Mouse (Mus musculus) heart, adult 11 months (tissue): Measurements from ENCODE around the gene Mog.
"Not testable (repeated sequence)": the region's sequence is repeated elsewhere in the genome, so short reads cannot be mapped to it uniquely, and the experiment has no call there.

Experiments used
- DNase-seq: peaks from one replicate; pipeline ENCODE4 v3.0.0; 2022

Gene Mog

DNA sequence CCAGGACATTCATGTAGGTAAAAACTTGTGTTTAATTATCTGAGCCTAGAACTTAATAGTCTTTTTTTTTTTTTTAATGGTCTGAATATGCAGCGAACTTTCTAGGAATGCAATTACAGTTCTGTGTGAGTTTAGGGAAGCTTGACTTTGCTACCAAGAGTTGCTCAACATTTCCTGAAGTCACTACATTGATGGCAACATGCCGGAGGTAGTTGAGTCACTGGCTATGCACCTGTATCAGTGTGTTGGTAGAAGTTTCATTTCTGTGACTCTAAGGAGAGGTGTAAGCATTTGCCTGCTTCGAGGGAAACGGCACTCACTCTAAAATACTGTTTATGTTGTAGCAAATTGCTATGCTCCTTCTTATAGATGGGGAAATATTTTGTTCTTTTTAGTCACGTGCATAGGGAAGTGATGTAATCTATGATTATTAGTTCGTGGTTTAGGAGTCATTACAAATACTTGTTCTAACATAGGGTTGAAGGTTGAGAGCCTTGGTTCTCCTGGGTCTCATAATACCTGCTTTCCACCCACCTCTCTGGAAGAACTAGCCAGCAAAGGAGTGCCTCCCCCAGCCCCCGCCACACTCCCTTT is 21.6 kb upstream of the Mog start:
- DNase-seq, result no peak

DNA sequence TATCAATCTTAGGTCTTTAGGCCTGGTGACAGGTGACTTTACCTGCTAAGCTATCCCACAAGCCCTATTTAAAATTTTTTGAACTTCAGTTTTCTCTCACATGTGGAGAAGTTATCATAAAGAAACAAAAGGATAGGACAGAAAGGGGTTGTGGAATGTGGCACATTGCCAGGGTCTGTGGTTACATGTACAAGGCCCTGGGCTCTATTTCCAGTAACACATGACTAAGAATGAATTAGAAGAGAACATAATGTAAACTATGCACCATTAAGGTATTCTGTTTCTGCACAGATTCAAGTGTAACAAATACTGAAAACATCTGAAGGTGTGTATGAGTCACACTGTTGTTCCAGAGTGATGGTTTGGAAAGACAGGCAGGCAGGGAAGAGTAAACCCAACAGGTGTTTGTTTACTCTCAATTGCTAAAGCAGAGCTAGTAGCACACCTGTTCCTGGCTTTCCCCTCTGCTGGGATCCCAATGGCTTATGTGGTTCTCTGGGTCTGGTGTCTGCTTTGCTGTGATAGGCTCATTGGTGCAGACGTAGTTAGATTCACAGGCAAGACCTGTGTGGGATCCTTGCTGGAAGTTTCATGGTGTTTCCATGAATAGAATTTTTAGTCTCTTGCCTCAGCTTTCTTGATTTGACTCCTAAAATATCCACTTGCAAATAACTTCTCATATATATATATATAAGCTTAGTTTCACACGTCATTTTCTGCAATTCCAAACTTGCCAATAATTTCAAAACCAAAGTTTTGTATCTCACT is 16.1 kb upstream of the Mog start:
- DNase-seq, result no peak

DNA sequence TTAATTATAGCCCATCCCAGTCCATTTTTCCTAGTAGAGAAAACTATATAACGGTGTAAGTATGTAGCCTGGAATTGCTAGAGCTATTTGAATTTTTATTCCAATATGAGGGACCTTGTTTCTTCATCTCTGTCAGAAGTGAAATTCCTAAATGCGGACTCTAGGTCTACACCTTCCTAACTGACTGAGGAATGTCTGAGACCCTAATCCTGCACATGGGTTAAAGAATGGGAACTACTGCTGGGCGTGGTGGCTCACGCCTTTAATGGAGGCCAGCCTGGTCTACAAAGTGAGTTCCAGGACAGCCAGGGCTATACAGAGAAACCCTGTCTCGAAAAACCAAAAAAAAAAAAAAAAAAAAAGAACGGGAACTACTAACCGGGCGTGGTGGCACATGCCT is 6.0 kb upstream of the Mog start:
- DNase-seq, result no peak

DNA sequence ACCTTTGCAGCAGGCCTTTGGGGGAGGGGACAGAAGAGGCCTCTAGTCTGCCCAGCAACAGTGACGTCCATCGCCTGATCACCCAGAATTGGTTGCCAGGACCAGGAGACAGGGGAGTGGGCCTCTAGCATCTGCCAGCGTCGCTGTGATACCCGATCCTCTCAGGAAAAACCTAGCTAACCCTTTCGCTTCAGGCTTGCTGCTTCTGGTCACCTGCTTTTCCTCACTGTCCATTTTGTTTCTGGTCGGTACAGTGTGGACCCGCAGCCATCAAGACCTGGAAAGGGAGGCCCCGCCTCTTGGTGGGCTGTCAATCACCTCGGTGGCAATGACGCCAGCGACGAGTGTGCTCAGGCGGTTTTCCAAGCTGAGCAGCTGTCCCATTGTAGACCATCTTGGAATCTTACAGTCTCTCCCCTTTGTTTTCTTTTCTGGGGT is 5.5 kb upstream of the Mog start:
- peak; percentile 99 for DNase-seq

DNA sequence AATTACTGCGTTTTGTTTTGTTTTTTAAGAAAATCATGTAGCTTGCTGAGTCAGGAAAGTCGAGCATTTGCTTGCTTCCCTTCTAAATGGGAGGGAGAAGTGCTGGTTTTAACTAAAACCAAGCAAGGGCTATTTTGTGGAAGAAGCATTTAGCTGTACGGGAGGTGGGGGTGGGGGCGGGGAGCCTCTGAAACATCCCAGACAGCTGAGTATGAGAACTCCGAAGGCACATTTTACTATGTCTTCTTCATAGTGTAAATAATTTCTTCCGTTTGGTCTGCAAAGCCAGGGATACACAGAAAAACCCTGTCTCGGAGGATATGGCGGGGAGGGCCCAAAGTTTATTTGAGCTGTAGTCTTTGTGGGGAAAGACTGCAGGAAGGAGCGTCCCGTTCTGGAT is 5.0 kb upstream of the Mog start:
- no peak for DNase-seq

DNA sequence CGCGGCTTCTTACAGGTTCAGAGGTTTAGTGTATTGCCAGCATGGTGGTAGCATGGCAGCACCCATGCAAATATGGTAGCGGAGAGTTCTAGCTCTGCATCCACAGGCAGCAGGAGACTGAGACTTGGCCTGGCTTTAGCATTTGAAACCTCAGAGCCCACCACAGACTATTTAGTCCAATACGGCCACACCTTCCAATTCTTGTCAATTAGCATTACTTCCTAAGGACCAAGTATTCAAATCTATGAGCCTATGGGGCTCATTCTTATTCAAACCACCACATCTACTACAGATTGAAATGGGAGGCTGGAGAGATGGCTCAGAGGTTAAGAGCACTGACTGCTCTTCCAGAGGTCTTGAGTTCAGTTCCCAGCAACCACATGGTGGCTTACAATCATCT is 4.3 kb upstream of the Mog start:
- DNase-seq, result no peak

DNA sequence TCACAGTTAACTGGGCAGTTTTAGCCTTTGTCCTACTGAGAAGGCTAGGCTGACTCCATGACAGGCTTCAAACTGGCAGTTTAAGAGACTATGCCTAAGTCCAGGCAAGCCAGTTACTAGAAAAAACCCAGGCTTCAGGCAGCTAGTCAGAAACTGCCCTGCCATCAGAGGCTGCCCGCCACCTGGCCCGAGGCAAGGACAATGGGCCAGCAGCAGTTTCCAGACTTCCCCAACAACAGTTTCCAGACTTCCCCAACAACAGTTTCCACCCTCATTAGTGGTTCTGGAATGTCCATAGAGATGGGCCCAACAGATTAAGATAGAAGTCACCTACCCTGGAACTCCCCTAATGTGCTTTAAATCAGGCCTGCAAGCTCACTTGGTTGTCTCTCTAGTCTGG is 3.2 kb upstream of the Mog start:
- no peak for DNase-seq

DNA sequence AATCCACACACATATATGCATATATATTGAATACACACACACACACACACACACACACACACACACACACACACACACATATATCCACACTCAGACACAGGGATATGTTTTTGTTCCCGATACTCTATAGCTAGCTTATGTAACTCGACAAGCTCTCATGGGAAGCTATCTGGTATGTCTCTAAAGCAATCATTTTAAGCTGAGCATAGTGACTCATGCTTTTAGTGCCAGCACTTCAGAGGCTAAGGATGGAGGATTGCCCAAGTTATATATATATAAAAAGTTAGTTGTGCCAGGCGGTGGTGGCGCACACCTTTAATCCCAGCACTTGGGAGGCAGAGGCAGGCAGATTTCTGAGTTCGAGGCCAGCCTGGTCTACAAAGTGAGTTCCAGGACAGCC is 4.0 kb downstream of the Mog start:
- not testable (repeated sequence) for DNase-seq

DNA sequence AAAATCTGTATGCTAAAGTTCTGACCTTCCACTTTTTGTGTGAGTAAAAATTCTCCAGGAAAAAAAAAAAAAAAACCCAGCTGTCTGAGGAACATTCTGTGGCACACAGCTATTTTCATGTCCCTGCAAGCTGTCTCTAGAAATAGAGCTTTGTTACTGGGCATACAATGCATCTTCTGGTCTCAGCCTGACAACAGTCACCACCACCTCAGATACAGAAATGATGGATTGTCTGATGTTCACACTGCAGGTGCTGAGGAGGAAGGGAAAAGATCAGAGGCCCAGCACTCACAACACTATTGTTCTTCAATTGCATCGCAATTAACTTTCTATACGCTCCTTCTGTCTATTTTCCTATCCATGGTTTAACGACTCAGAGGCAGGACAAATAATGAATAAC is 4.9 kb downstream of the Mog start:
- DNase-seq, result no peak

DNA sequence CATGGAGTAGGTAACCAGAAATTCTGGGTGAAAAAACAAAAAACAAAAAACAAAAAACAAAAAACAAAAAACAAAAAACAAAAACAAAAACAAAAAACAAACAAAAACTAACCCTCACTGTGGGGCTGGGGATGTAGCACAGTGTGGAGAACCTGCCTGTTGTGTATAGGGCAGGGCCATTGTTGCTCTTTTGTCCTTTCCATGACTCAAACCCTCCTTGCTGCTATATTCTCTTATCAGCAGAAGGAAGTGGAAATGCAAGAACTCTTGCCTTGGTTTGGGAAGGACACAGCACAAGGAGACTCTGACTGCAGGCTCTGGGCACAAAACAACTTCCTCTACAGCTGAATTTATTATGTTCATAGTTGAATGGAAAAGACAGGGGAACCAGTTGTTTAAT is 6.9 kb downstream of the Mog start:
- DNase-seq, result no peak

DNA sequence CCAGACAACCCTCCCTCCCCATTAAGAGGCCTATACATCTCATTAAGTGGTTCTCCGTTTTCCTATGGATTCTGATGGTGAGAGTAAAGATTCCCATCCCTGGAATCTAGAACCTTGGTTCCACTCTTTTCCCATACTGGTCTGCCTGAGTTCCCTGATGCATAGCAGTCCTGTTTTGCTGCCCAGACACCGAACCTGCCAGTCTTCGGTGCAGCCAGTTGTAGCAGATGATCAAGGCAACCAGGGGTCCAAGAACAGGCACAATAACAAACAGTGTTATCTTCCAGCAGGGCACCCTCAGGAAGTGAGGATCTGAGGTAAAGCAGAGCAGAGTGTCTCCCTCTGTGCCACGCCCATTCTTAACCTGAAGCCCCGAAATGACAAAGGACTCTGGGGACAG is 11.1 kb downstream of the Mog start:
- no peak for DNase-seq

DNA sequence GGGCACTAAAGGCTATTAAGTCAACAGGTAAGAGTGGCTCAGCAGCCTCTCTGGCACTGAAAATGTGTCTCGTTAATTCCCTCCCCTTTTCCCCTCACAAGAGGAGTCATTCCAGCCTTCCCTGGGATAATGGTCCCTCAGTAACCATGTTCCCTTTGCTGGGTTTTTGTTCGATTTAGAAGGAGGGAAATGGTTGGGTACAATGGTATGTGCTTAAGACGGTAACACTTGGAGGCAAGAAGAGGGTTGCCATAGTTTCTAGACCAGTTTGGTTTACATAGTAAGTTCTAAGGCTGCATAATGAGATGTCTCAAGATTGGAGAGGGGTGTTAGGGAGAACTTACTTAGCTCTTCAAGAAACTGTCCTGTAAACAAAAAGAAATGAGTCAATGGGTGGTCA is 11.5 kb downstream of the Mog start:
- no peak for DNase-seq

DNA sequence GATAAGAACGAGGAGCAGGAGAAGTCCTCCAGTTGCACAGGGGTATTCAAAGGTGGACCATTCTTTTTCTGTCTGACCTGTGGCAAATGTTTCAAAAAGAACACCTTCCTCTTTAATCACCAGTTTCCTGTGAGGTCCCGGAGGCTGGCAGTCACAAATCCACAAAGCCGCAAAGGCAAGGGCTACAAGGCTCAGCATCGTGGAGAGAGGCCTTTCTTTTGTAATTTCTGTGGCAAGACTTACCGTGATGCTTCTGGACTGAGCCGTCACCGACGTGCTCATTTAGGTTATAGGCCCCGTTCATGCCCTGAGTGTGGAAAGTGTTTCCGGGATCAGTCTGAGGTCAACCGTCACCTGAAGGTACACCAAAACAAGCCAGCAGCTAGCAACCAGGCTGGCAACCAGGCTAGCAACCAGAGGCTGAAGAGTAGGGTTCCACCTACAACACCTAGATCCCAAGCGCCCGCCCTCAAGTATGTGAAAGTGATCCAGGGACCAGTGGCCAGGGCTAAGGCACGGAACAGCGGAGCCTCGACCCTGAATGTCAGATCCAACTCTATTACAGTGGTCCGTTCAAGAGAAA is 13.6 kb downstream of the Mog start:
- DNase-seq, result no peak

DNA sequence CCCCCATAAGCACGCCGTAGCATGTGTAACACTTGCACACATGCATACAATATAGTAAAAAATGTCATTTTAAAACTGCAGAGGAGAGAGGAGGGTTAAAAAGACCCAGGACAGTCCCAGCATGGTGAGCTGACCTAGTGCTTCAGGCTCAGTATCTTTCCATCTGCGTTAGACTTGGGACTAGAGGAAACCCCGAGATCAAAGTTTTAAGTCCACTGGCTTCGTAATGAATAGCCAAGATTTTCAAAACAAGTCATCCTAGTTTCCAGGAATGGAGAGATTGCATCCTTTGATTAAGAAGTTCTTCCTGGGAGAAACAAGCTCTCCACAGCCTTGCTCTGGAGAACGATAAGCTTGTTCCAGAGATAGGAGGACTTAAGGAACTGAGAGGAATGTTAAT is 15.0 kb downstream of the Mog start:
- no peak for DNase-seq

DNA sequence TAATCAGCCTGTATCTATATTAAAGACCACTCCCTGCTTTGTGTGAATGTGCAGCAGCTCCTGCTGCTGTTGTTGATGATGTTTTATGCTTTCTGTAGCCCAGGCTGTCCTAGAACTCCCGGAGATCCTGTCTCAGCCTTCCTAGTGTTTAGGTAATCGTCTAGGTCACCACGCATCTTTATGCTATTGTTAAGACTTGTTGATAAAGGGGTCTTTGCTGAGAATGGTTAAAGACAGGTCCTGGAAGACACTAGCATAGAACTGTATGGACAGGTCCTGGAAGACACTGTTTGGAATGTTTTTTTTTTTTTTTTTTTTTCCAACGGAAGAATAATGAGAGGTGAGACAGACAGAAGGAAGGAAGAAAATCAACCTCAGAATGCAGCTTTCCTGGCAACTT is 19.8 kb downstream of the Mog start:
- DNase-seq, result no peak

DNA sequence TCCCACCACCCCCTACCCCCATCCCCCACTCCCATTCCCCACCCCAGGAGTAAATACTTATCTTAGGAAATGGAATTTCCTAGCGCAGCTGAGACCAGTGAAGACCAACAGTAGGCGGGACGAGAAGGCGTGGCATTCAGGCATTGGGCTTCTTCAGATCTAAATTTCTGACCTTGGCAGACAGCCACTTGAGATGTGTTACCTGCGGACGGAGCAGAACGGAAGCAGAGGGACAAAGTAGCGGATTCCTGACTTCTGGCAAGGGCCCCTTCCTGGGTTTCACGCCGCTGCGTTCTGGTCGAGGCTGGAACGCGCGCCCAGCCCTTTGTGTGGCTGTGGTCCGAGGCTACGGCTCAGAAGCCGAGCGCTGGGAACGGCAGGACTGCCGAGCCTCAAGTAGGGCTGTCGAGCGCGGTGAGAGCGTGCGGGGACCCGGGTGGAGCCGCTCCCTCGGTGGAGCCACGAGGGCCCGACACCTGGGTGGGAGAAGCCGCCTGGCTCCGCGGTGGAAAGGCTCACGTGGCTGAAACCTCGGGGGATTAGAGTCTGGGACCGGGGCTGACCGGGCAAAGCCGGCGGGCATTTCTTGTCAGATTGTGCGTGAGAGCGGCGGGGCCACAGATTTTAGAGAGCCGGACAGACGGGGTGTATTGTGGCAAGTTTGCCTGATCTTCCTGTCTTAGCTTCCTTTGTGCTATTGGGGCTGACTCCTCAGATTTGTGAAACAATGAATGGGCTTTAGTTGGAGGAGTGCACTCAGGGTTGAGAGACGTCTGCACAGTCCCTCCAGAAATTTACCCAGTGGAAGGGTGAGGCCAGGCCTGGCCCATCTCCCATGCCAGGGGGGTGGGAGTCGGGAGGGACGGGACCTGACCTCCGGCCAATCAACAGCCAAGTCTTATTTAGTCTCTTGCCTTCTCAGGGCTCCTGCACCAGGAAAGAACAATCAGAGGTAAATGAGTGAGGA is 20.6 kb downstream of the Mog start:
- DNase-seq, result peak; percentile 96

DNA sequence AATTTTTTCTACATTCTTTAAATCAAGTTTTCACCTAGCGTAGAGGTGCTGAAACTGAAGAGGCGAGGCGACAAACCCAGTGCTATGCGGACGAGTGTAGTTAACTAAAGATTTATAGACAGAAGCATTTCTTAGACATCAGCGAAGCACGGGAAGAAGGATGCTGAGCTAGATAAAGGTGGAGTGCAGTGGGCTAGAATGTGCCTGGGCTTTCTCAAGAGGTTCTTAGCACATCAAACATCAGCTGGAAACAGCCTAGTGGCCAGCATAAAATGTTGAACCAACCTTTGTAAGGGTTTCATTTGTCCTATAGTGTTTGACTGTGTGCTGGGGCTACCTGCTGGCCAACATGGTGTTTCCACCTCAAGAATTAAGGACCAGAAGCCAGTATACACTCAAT is 22.3 kb downstream of the Mog start, which contains the start of gene Zfp57:
Gene Zfp57 (plus strand): TSS at position 301 of the 400 bp plus-strand sequence.
- no peak for DNase-seq

DNA sequence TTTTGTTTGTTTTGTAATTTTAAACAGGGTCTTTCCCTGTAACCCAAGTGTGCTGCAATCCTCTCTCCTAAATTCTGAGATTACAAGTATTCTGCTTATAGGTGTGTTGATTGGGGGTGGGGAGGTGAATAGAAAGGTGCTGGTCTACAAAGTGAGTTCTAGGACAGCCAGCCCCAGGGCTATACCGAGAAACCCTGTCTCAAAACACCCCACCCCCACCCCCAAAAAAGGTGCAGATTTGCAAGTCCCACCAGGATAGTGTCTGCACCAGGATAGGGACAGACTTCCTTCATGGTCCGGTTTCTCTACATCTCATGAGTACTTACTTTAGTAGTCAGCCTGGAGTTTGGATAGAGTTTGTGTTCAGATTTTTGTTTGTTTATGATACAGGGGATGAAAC is 24.7 kb downstream of the Mog start:
- no peak for DNase-seq

DNA sequence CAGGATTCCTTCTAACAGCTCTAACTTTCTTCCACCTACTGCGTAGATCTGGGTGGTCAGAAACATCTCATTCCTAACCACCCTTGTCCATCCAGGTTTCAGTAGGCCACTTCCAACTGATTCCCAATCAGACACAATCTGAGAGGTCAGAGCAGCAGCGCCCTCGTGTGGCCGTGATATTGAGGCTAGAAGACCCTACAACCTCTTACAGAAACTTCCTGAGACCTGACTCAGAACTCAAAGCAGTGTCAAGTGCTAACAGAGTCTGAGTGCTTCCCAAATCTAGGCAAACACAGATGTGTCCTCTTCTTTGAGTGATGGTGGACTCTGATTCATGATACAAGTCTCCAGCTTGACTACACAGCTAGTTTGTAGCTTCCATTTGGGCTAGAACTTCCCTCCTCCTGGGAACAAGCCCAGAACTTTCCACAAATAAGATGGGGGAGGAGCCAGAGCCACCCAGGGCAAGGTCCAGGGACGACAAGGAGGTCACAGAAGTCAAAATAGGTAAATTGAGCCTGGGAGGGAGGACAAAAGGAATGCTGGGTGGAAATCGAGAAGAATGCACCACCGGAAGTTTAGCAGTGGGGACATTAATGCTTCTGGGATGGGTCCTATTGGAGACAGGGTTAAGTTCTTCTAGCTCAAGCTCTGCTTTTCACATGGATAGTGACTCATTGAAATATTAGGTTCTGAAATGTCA is 26.0 kb downstream of the Mog start:
- DNase-seq, result peak; percentile 91

DNA sequence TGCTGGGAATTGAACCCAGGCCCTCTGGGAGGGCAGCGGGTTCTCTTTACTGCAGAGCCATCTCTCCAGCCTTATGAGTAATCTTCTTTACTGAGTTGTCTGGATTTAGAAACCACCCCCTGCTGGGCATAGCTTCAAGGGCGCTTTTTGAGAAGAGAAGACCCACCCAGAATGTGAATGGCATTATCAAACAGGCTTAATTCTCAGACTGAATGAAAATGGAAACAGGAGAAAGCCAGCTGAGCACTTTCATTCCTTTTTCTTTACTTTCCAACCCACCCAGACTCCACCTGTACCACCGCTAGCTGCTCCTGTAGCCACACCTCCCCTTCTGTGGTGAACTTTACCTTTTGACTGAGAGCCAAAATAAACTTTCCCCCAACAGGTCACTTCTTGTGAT is 27.8 kb downstream of the Mog start:
- no peak for DNase-seq

DNA sequence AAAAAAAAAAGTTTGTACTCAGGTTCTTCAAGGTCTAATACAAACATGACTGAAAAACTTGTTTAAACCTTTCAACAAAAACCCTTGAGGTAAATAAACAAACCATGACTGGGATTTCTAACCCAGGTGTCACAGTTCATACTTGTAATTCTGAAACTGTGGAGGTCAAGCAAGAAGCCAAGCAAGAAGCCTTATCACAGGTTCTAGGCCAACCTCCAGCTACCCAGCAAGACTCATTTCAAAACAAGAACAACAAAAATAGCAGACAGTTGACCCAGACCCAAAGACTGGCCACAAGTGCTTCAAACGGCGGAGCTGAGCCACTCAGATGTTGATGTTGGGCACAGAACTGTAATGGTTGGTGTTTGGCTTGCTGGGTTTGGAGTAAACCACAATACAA is 28.7 kb downstream of the Mog start:
- no peak for DNase-seq

DNA sequence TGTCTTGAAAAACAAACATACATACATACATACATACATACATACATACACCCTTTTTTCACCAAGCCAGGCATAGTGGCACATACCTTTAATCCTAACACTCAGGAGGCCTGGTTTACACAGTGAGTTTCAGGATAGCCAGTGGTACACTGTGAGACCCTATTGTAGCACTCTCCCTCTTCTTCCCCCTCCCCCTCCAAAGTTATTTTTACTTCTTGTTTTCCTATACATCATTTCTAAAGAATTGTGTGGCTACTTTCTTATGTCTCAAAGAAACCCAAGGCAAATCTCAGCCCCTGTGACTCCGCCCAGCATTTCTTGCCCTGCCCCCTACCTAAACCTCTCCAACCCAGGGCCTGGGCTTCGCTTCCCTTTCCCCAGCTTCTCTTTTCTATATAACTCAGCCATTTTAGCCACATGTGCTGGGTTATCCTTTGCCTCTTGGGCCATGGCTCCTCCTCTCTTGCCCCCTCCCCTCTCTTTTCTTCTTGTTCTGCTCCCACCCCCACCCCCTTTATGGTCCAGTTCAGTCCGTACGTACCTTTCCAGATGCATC is 29.4 kb downstream of the Mog start:
- DNase-seq, result no peak
